Mouse (Mus musculus): ENCODE measurements around the gene Adad1. TPM values are rescaled to one million over a fixed set of nuclear protein-coding genes. Genes with fewer than 3 reads are reported as not detected.
A peak's percentile ranks its signal among the peaks of the same experiment; 100 is the strongest.

Adad1 gene
- total RNA-seq (2021) = not detected
- long read RNA-seq, experiment 1 = 0 reads
- long read RNA-seq, experiment 2 = 0 reads

GRCm38 (mm10) chr3:37063406-37063805, at the start of gene Adad1:
TSS of gene Adad1 (plus strand) at chr3:37063527.
- DNase-seq (ENCODE audit: low spot score) = no peak

DNA sequence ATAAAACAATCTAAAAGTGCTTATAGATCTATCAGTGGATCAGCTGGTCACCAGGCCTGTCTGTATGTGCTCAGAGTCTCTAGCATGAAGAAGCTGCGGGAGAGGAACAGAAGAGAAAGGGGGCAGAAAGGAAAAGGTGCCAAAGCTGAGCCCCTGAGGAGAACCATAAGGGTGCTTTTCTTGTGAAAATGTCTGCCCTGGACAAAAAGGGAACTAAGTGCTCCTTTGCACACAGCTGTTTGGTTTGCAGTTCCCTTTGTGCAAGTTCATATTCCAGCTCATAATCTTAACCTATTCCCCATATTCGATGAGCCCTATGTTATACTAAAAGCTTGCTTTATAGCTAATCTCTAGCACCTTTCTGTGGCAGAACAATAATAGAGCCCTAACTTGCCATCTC, 25.3 kb upstream of the Adad1 start:
- no peak for DNase-seq (ENCODE audit: low spot score)

DNA sequence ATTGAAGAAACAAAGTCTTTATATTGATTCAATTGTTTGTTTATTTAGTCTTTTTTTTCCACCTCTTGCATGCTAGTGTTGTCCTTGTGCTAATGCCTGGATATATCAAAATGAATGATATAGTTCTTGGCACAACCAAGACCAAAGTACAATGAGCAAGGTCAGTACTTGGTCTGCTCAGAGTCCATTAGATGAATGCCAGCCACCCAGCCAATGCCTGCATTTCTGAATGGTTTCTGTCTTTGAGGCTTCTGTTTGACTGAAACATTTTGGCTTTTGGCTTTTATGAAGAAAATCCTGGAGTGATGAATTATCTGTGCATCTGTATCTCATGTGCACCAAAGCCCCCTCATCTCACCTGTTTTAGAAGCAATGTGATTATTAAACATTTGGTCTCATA, 23.5 kb upstream of the Adad1 start:
- no peak for DNase-seq (ENCODE audit: low spot score)

DNA sequence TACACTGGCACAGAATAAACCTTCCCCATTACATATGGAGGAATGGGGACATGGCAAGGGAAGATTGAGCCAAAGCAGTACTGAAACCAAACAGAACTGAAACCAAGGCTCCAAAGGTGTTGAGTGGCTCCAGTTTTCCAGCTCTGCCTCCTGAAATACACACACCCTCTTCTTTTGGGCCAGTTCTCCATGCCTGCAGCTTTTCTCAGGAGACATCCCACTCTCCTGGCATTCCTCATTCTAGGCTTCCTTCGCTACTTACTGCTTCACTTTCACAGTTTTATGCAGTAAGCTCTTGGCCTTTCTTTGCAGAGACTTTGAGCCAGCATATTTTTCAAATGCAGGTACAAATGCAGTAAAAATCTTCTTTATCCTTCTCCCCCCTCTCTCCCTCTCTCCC, 11.8 kb upstream of the Adad1 start:
- DNase-seq (ENCODE audit: low spot score) = no peak

GRCm38 (mm10) chr3:37073211-37073610, 9.9 kb downstream of the Adad1 start:
- DNase-seq (ENCODE audit: low spot score) = peak; percentile 58

GRCm38 (mm10) chr3:37084860-37085259, 21.5 kb downstream of the Adad1 start:
- DNase-seq (ENCODE audit: low spot score) = no peak

DNA sequence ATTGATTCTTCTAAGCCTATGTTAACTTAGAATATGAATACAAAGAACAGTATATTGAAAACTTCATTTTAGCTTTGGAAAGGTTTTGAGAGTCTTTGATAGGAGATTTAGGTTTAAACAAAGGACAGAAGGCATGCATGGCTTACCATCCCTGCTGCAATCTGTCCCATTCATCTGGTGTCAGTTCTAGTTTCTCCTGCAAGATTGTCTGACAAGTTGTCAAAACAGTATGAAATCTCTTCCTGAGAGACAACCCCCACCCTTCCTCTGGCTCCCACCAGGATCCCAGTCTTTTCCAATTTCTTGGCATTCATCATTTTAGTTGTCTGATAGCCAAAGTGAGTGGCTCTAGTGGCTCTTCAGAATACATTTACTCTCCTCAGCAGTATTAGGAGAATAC, 27.4 kb downstream of the Adad1 start:
- no peak for DNase-seq (ENCODE audit: low spot score)

DNA sequence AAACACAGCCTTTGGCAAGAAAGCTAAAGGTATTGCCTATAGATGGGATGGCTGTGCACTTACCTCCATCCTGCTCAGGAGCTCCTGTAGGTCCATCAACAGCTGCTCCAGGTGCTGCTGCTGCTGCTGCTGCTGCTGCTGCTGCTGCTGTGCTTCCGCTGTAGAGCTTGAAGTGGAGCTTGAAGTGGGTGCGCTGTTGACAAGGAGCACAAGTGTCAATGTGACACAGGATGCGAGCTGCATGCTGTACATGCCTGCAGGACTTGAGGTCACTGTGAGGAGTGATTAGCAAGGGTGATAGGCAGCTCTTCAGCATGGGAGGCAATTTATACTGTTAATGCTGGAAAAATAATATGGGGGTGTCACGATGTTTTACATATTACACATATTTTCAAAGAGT, 62.3 kb downstream of the Adad1 start, which contains the start of gene Il2:
Il2 (minus strand) TSS at position 305 of the 400 bp plus-strand sequence.
- no peak for DNase-seq (ENCODE audit: low spot score)

DNA sequence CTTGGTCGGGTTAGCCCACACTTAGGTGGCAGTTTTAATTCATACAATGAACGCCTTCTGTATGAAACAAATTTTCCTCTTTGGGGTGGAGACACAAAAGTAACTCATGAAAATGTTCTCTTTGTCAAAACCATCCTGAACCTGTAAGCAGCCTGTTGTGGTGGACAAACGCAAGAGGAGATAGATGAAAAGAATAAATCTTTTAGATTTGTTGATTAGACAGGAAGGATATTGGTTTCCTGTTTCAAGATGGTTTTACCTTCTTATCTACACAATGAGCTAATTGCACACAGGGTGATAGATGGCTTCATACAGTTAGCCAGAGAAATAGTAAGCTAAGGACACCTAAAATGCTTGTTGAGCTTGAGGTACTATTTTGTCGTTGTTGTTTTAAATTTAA, 62.8 kb downstream of the Adad1 start:
- DNase-seq (ENCODE audit: low spot score) = no peak

DNA sequence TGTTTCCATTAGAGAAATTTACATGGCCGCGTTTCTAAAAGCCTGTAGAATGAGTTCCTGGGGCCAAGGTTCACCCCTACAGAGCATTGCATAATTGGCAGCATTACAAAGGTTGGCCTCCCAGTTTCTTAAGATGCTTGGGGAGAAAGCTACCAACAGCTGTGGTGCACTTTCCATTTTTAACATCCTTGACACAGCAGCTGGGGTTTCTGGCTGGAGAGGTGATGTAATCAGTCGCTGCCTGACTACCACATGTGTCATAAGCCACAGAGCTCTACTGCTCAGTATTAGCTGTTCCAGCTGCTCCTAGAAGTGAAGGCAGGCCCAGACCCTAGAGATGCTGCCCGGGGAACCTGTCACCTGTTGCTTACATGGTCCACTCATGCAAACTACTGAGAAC, 64.9 kb downstream of the Adad1 start:
- peak; percentile 36 for DNase-seq (ENCODE audit: low spot score)

GRCm38 (mm10) chr3:37129063-37129462, 65.7 kb downstream of the Adad1 start:
- DNase-seq (ENCODE audit: low spot score) = peak; percentile 9

GRCm38 (mm10) chr3:37137231-37137630, 73.9 kb downstream of the Adad1 start:
- DNase-seq (ENCODE audit: low spot score) = no peak

GRCm38 (mm10) chr3:37139192-37139591, 75.9 kb downstream of the Adad1 start:
- DNase-seq (ENCODE audit: low spot score) = no peak

DNA sequence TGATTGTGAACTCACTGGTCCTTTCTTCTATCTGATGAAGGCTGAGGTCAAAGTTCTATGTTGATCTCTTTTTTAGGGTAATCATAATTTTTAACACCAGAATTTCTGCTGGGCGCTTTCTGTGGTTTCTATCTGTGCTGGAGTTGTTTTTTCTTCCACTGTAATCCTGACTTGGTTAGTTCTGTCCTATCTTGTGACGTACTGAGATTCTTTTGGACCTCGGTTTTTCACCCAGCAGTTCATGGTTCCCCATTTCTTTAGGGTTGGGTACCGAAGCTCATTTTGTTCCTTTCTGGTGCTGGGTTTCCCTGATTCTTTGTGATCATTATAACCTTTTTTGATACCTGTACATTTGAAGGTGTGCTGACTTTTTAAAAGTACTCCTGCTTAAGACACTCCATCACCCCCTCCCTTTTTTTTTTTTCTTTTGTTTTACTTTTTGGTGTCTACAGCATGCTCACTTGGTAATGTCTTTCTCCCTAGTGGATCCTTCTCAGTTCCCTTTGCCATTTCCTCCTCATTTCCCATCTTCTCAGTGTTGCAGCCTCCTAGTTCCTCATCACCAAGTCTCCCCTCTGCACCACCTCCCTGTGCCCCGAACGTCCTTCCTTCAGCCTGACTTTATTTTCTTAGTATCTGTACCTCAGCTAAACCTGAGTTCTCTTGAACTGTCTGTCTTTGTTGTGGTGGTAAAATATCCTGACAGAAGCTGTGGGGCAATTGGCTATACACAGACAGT, 77.0 kb downstream of the Adad1 start:
- DNase-seq (ENCODE audit: low spot score) = no peak

DNA sequence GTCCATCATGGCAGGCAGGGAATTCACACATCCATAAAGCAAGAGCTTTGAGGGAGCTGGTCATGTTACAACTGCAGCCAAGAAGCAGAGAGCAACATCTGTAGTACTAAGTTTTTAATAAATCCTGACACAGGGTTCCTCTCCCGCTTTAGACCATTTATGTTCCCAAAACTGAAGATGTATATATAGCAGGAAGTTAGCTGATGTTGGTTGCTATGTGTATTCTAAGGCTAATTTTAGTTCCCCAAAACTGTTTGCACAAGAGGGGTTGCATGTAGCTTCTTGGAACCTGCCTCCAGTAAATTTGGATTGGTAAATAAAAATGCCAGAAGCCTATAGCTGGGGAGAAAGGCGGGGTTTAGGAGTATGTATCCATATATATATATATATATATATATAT, 78.5 kb downstream of the Adad1 start:
- no peak for DNase-seq (ENCODE audit: low spot score)

- DNase-seq (ENCODE audit: low spot score) = no peak
Observed at GRCm38 (mm10) chr3:37144979-37145378, 81.7 kb downstream of the Adad1 start.

DNA sequence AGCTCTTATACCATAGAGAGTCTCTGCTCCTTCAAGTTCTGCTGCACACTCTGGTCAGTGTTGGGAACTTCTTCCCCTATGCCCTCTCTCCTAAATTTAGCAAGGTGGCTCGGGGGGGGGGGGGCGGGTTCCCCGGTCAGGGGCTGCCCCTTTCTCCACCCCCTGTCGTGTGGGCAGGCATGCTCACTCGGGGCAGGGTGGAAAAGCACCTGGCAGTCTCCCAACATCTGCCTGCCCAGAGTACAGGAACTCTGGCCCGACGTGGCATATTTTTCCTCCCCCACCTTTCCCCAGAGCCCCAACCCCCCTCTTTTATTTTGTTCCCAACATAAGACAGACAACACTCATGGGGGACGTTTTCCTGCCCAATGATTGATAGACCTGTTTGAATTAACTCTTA, 83.1 kb downstream of the Adad1 start:
- no peak for DNase-seq (ENCODE audit: low spot score)

DNA sequence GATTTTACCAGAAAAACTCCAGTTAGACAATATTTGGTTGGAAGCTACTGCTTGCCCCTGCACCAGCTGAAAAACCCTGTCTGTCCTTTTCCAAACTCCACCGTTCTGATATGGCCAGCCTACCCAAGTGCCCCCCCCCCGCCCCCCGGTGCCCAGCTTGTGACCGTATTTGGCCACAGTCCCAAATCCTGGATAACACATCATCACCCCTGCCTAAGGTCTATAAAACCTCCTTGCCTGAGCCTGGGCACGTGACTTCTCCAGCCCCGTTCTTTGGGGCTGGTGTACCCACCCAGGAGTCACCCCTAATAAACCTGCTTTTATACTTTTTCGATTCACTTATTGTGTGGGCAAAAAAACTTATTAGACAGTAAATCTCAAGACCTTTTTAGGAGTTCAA, 83.5 kb downstream of the Adad1 start:
- DNase-seq (ENCODE audit: low spot score) = no peak

GRCm38 (mm10) chr3:37152274-37152673, 88.9 kb downstream of the Adad1 start:
- no peak for DNase-seq (ENCODE audit: low spot score)

GRCm38 (mm10) chr3:37153004-37153403, 89.7 kb downstream of the Adad1 start:
- DNase-seq (ENCODE audit: low spot score) = no peak

GRCm38 (mm10) chr3:37154396-37154795, 91.1 kb downstream of the Adad1 start:
- DNase-seq (ENCODE audit: low spot score) = no peak

DNA sequence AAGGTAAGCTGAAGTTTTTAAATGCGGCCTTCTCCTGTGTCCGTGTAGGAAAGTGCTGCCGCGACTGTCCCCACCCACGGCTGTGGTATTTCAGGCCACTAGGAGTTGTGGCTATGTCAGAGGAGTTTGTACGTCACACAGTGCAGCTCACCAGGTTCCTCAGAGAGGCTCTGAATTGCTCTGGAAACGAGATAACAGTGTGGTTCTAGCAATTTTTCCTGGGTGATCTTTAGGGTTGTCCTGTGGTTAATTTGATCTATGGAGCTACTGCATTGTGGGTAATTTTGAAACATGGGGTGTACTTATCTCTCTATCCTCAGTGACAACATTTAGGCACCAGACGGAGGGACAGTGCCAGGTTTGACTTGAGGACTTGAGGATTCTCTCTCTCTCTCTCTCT, 93.8 kb downstream of the Adad1 start:
- DNase-seq (ENCODE audit: low spot score) = no peak

- no peak for DNase-seq (ENCODE audit: low spot score)
Observed at GRCm38 (mm10) chr3:37158246-37158645, 94.9 kb downstream of the Adad1 start.

GRCm38 (mm10) chr3:37161096-37161495, 97.8 kb downstream of the Adad1 start:
- DNase-seq (ENCODE audit: low spot score) = no peak

Data from gastrocnemius, adult 18-20 months (tissue).